Mouse (Mus musculus) myocyte (in vitro differentiated cells): ENCODE data around the gene Tspan17. TPM values are rescaled to one million over a fixed set of nuclear protein-coding genes. Genes with fewer than 3 reads are reported as not detected.

Experiments
- H3K27me3 ChIP-seq: one replicate; pipeline ENCODE4 v1.6.1; 2011; ENCODE audit not compliant: control insufficient read depth, insufficient read depth, insufficient read length
- H3K36me3 ChIP-seq: one replicate; pipeline ENCODE4 v1.6.1; 2011; ENCODE audit not compliant: control insufficient read depth, insufficient read depth
- H3K4me2 ChIP-seq: one replicate; pipeline ENCODE4 v1.6.1; 2011; ENCODE audit warnings: low read depth, control low read depth
- H3K4me3 ChIP-seq: one replicate; pipeline ENCODE4 v1.5.1; 2011; ENCODE audit warnings: mild to moderate bottlenecking, control low read depth, moderate library complexity
- H3K79me2 ChIP-seq: one replicate; pipeline ENCODE4 v1.6.1; 2011; ENCODE audit not compliant: control insufficient read depth, insufficient read depth
- H3ac ChIP-seq: one replicate; pipeline ENCODE4 v1.6.1; 2011; ENCODE audit not compliant: control insufficient read depth, insufficient read length
- CEBPB ChIP-seq: IDR thresholded peaks from 2 replicates; pipeline ENCODE4 v1.6.1; 2011; ENCODE audit warnings: mild to moderate bottlenecking, moderate library complexity; ENCODE audit not compliant: poor library complexity, insufficient read depth, severe bottlenecking
- E2F4 ChIP-seq: IDR thresholded peaks from one replicate; pipeline ENCODE4 v1.6.1; 2011; ENCODE audit warnings: mild to moderate bottlenecking, control low read depth, moderate library complexity; ENCODE audit not compliant: insufficient read depth
- MAX ChIP-seq: IDR thresholded peaks from one replicate; pipeline ENCODE4 v1.6.1; 2011; ENCODE audit warnings: low read depth, mild to moderate bottlenecking, control low read depth
- MYOD1 ChIP-seq, 3 experiments: IDR thresholded peaks; one replicate each; pipeline ENCODE4 v1.6.1; 2011; ENCODE audit warnings: control low read depth in 2 of 3, low read depth in 2 of 3, mild to moderate bottlenecking in 2 of 3, moderate library complexity in 1 of 3; ENCODE audit not compliant: insufficient read length in 2 of 3, control insufficient read depth in 1 of 3
- MYOG ChIP-seq, 3 experiments: IDR thresholded peaks; one replicate each; pipeline ENCODE4 v1.6.1; 2011; ENCODE audit warnings: control low read depth in 2 of 3, low read depth in 2 of 3, mild to moderate bottlenecking in 2 of 3; ENCODE audit not compliant: insufficient read length in 2 of 3, control insufficient read depth in 1 of 3, insufficient read depth in 1 of 3
- POLR2A ChIP-seq: IDR thresholded peaks from one replicate; pipeline ENCODE4 v1.6.1; 2011; ENCODE audit warnings: low read depth, mild to moderate bottlenecking, control low read depth, moderate library complexity; ENCODE audit not compliant: insufficient read length
- POLR2AphosphoS2 ChIP-seq: IDR thresholded peaks from one replicate; pipeline ENCODE4 v1.6.1; 2011; ENCODE audit warnings: low read depth, control low read depth; ENCODE audit not compliant: insufficient read length
- REST ChIP-seq: IDR thresholded peaks from one replicate; pipeline ENCODE4 v1.6.1; 2011; ENCODE audit warnings: mild to moderate bottlenecking, control low read depth, moderate library complexity; ENCODE audit not compliant: insufficient read depth, insufficient read length
- SRF ChIP-seq: IDR thresholded peaks from one replicate; pipeline ENCODE4 v1.6.1; 2011; ENCODE audit warnings: low read depth; ENCODE audit not compliant: control insufficient read depth, insufficient read length
- TCF12 ChIP-seq: IDR thresholded peaks from one replicate; pipeline ENCODE4 v1.6.1; 2011; ENCODE audit warnings: mild to moderate bottlenecking, control low read depth; ENCODE audit not compliant: poor library complexity, insufficient read depth, severe bottlenecking
- TCF3 ChIP-seq: IDR thresholded peaks from one replicate; pipeline ENCODE4 v1.6.1; 2011; ENCODE audit warnings: low read depth, control low read depth; ENCODE audit not compliant: insufficient read length
- USF1 ChIP-seq: IDR thresholded peaks from one replicate; pipeline ENCODE4 v1.6.1; 2011; ENCODE audit warnings: low read depth, mild to moderate bottlenecking, control low read depth, moderate library complexity
- polyA plus RNA-seq: library from polyadenylated mRNA; unstranded; fragments of >200 nt; fragmentation: generic; extraction: Trizol; gene quantifications from one replicate; pipeline ENCODE4 v1.2.1, GENCODE M21; 2012; ENCODE audit warnings: missing spikeins

Tspan17 gene
- polyA plus RNA-seq, 1 experiment = 65.3 TPM

DNA sequence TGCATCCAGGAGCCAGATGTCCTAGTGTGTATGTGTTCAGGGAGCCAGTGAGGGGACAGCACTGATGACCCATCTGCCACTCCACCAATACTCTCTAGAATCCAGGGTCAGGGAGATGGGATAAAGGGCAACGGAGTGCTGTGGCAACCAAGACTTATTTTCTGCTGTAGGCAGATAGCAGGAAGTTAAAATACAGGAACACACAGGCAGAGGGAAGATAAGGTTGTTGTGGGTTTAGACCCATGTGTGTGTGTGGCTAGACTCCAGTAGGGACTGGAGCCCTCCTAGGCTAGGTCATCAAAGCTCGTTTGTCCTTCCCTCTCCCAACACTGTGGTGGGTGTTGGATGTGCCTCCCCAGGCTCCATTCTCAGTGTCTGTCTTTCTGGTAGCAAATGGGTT lies 32.8 kb downstream of the Tspan17 start:
- no peaks in the 10 kb centered on the region for H3K79me2 ChIP-seq
- no peaks in the 10 kb centered on the region for H3K27me3 ChIP-seq
- H3ac ChIP-seq = no peak overlapping the region
- no peak overlapping the region for H3K4me3 ChIP-seq
- no peaks in the 10 kb centered on the region for H3K36me3 ChIP-seq
- H3K4me2 ChIP-seq = no peak overlapping the region
- TF ChIP-seq SRF = no peak
- TF ChIP-seq TCF12 = no peak
- no peak for TF ChIP-seq TCF3
- no peak for TF ChIP-seq MYOD1 (IDR thresholded peaks at IDR 0.05; ENCODE audit: control insufficient read depth in 1 of 3, insufficient read length in 2 of 3, low read depth in 2 of 3)
- no peak for TF ChIP-seq MAX
- no peak for TF ChIP-seq USF1
- TF ChIP-seq POLR2A = no peak
- no peak for TF ChIP-seq REST
- TF ChIP-seq POLR2AphosphoS2 = no peak
- TF ChIP-seq MYOG (IDR thresholded peaks at IDR 0.05; ENCODE audit: control insufficient read depth in 1 of 3, insufficient read depth in 1 of 3, insufficient read length in 2 of 3, low read depth in 2 of 3) = no peak
- no peak for TF ChIP-seq CEBPB
- no peak for TF ChIP-seq E2F4

DNA sequence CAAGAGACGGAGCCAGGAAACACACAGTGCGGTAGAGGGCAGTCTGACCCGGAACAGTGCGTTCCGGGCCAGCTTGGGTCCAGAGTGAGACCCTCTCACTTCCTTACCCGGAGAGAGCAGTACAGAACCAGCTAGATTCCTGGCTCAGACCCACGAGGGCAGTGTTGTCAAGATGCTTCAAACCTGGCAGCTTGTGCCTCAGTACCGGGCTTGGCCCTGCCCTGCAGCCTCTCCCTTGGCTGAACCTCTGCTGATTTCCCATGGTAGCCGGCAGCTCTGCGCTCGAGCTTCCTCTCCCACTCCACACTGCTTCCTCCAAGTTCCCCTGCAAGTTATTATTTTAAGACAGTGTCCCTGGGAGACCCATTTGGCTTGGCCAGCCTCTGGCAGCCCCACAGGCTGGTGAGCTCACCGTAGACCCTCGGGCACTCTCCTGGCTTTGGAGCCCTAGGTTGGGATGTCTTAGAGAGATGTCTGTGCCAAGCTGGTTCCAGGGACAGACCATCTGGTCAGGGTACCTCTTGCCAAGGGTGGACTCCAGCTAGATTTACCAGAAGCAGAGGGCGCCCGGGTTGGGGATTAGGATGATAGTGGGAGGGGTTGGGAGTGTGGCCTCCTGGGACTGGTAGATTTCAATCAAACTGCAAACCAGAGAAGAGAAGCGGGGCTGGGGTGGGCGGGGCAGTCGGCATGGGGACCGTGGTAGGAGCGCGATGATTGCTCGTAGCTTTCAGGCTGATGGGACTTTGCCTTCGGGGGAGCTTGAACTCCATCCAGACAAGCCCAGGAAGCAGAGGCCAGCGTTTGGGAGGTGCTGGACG lies 35.1 kb downstream of the Tspan17 start:
- no peak overlapping the region for H3ac ChIP-seq
- no peak overlapping the region for H3K4me3 ChIP-seq
- peak overlapping the region; percentile 32 for H3K4me2 ChIP-seq
- no peaks in the 10 kb centered on the region for H3K79me2 ChIP-seq
- no peaks in the 10 kb centered on the region for H3K27me3 ChIP-seq
- H3K36me3 ChIP-seq = no peaks in the 10 kb centered on the region
- TF ChIP-seq MAX (no peak), CEBPB (no peak)

DNA sequence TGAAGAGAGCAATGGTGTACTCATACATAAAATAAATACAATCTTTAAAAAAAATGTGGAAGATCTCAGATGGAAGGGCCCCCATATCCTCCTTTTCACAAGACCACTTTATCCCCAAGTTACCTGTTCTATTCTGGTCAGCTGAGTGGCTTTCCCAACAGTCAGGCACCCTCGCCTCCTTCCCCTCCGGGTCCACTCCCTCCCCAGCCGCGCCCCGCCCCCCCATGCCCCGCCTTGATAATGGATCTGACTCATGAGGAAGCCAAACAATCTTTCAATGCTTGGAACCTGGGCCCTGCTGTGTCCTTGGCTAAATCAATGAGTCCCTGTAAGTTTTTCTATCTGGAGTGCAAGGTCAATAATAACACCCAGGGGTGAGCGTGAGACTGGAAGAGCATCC lies 38.8 kb downstream of the Tspan17 start:
- TF ChIP-seq MYOG (IDR thresholded peaks at IDR 0.05; ENCODE audit: control insufficient read depth in 1 of 3, insufficient read depth in 1 of 3, insufficient read length in 2 of 3, low read depth in 2 of 3) (no peak), USF1 (no peak), TCF12 (no peak), REST (no peak), POLR2AphosphoS2 (no peak), TCF3 (no peak), SRF (no peak), E2F4 (no peak), POLR2A (no peak), MYOD1 (IDR thresholded peaks at IDR 0.05; ENCODE audit: control insufficient read depth in 1 of 3, insufficient read length in 2 of 3, low read depth in 2 of 3) (no peak), CEBPB (no peak), MAX (no peak)
- no peaks in the 10 kb centered on the region for H3K27me3 ChIP-seq
- no peak overlapping the region for H3K4me3 ChIP-seq
- H3ac ChIP-seq = no peak overlapping the region
- no peak overlapping the region for H3K4me2 ChIP-seq
- no peaks in the 10 kb centered on the region for H3K79me2 ChIP-seq
- no peaks in the 10 kb centered on the region for H3K36me3 ChIP-seq

DNA sequence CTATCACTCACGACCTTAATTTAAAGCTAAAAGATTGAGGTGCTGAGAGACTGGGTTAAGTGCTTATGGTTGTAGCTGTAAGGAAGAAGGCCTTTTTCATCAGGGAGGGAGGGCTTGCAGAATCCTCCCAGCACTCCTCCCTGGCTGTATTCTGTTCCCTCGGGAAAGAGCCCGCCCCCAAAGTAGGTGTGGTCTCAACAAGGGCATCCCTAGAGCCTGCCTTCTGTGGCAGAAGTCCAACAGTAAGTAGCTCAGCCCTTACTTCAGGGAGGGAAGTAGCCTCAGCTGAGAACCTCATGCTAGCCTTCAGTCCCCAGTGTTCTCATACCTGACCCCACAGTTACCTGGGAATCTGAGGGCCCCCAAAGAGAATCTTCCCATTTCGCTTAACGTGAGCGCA lies 39.3 kb downstream of the Tspan17 start:
- Histone ChIP-seq H3K36me3 (no peaks in the 10 kb centered on the region), H3K4me2 (no peak overlapping the region), H3ac (no peak overlapping the region)

DNA sequence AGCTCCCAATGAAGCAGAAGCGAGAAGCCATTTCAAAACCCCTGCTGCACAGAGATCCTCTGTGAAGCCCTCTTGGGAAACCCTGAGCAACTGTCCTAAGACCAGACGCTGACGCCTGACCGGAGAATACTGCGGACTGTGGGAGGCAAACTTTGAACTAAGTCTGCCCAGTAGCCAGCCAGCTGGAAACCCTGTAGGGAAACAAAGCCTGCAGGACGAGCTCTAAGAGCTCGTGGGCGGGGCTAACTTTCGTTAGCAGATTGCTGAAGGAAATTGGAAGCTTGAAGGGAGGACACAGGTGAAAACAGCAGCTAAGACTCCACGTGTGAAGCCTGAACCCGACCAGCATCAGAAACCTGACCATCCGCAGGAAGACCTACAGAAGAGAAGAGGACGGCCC lies 40.3 kb downstream of the Tspan17 start:
- no peaks in the 10 kb centered on the region for H3K27me3 ChIP-seq
- no peak for TF ChIP-seq MYOG (IDR thresholded peaks at IDR 0.05; ENCODE audit: control insufficient read depth in 1 of 3, insufficient read depth in 1 of 3, insufficient read length in 2 of 3, low read depth in 2 of 3)
- TF ChIP-seq MAX = no peak
- no peak for TF ChIP-seq CEBPB
- TF ChIP-seq POLR2A = no peak
- TF ChIP-seq POLR2AphosphoS2 = no peak
- TF ChIP-seq USF1 = no peak
- TF ChIP-seq MYOD1 (IDR thresholded peaks at IDR 0.05; ENCODE audit: control insufficient read depth in 1 of 3, insufficient read length in 2 of 3, low read depth in 2 of 3) = no peak
- no peak for TF ChIP-seq REST
- H3K4me3 ChIP-seq = no peak overlapping the region
- H3K79me2 ChIP-seq = no peaks in the 10 kb centered on the region
- no peaks in the 10 kb centered on the region for H3K36me3 ChIP-seq
- no peak overlapping the region for H3ac ChIP-seq
- H3K4me2 ChIP-seq = no peak overlapping the region

More for the DNA sequence above, 39.3 kb downstream of the Tspan17 start:
- TF ChIP-seq REST (no peak), TCF12 (no peak), MAX (no peak), SRF (no peak), POLR2AphosphoS2 (no peak), MYOD1 (IDR thresholded peaks at IDR 0.05; ENCODE audit: control insufficient read depth in 1 of 3, insufficient read length in 2 of 3, low read depth in 2 of 3) (no peak)
- Histone ChIP-seq H3K79me2 (no peaks in the 10 kb centered on the region), H3K4me3 (no peak overlapping the region), H3K27me3 (no peaks in the 10 kb centered on the region)
